15 mouse cellular contexts compared by ENCODE assay signal in the genomic region with DNA sequence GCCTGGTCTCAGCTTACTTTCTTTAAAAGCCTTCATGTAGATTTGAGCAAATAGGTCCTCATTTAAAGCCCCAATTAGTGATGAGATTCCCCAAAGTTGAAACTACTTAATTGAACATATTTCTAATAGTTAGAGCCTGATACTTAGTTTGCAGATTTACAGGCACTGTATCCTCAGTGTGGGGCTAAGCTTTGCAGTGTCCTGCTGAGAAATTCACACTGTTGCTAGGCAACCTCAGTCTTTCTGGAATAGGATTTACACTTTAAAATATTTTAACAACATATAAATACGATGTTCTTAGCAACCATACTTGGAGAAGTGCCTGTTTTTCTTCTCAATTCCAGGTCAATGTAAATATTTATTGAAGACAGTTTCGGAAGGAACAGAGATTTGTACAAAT. TPM values are rescaled to one million over a fixed set of nuclear protein-coding genes. Genes with fewer than 3 reads are reported as not detected.
"Had no signal": no experiment of that assay in that cellular context is flagged by ENCODE, and none has a peak within 500 bp of the region (broad histone marks: within the 10 kb centered on the region; RNA-seq: fewer than 3 reads in every experiment).

No protein-coding gene starts in this region.

- H3K4me2 ChIP-seq: liver, embryonic 13.5 days; neural tube, embryonic 13.5 days had no signal

- H3K27me3 ChIP-seq: liver, embryonic 13.5 days; neural tube, embryonic 13.5 days had no signal

- H3K9ac ChIP-seq: liver, embryonic 13.5 days; neural tube, embryonic 13.5 days had no signal

- H3K27ac ChIP-seq: kidney, postnatal 0 days; layer of hippocampus, adult 2 months; left cerebral cortex, adult 2 months; liver, embryonic 13.5 days; macrophage; neural tube, embryonic 13.5 days had no signal

- DNase-seq: kidney, adult 2 months; kidney, postnatal 25 days; layer of hippocampus, postnatal 36 days; liver, embryonic 13.5 days; lung, adult 2 months; retina, postnatal 1 day; right cerebral cortex, postnatal 25 days; thymus, adult 18-20 months; thymus, postnatal 36 days had no signal

- H3K4me3 ChIP-seq: layer of hippocampus, adult 2 months; left cerebral cortex, adult 2 months; liver, embryonic 13.5 days; myocyte; neural tube, embryonic 13.5 days had no signal

- H3K36me3 ChIP-seq: liver, embryonic 13.5 days; neural tube, embryonic 13.5 days had no signal

- H3K9me3 ChIP-seq: liver, embryonic 13.5 days; neural tube, embryonic 13.5 days had no signal

- H3K4me1 ChIP-seq: liver, embryonic 13.5 days; neural tube, embryonic 13.5 days had no signal

RNA-seq across cellular contexts. Expression of a gene that starts 21.8 kb away (rescaled TPM):
- polyA plus RNA-seq: liver, embryonic 13.5 days; myocyte had no signal
